Mouse (Mus musculus) cerebellum, adult 8-10 months (tissue): ENCODE results near the gene Fam206a.

Source experiments
- DNase-seq: peaks from one replicate; pipeline ENCODE4 v3.0.0; 2022

Gene Fam206a

GRCm38 (mm10) chr4:56801907-56802668 lies at the start of gene Fam206a, which contains the start of gene Elp1:
Gene Fam206a (plus strand): TSS chr4:56802345.
Gene Elp1 (minus strand): TSS chr4:56802331.
- peak; percentile 98 for DNase-seq

GRCm38 (mm10) chr4:56756021-56756420 lies 46.1 kb upstream of the Fam206a start:
- no peak for DNase-seq

- DNase-seq = no peak
Measured at GRCm38 (mm10) chr4:56756966-56757600, 45.1 kb upstream of the Fam206a start.

- no peak for DNase-seq
Measured at GRCm38 (mm10) chr4:56757693-56758092, 44.5 kb upstream of the Fam206a start.

GRCm38 (mm10) chr4:56767861-56768284 lies 34.3 kb upstream of the Fam206a start:
- DNase-seq = no peak

- DNase-seq = no peak
Measured at GRCm38 (mm10) chr4:56768913-56769312, 33.2 kb upstream of the Fam206a start.

- DNase-seq = no peak
Measured at GRCm38 (mm10) chr4:56771065-56771464, 31.1 kb upstream of the Fam206a start.

- no peak for DNase-seq
Measured at GRCm38 (mm10) chr4:56791373-56791772, 10.8 kb upstream of the Fam206a start.

- DNase-seq = no peak
Measured at GRCm38 (mm10) chr4:56802669-56803150, 565 bp downstream of the Fam206a start.

GRCm38 (mm10) chr4:56809050-56809449 lies 6.9 kb downstream of the Fam206a start:
- DNase-seq = no peak

- DNase-seq = no peak
Measured at GRCm38 (mm10) chr4:56811642-56812041, 9.5 kb downstream of the Fam206a start.

- DNase-seq = no peak
Measured at GRCm38 (mm10) chr4:56812096-56812495, 10.0 kb downstream of the Fam206a start.

- DNase-seq = no peak
Measured at GRCm38 (mm10) chr4:56815131-56815530, 13.0 kb downstream of the Fam206a start.

GRCm38 (mm10) chr4:56820017-56820550 lies 17.9 kb downstream of the Fam206a start:
- DNase-seq = peak; percentile 25

- DNase-seq = no peak
Measured at GRCm38 (mm10) chr4:56824231-56824630, 22.1 kb downstream of the Fam206a start.

- no peak for DNase-seq
Measured at GRCm38 (mm10) chr4:56828932-56829331, 26.8 kb downstream of the Fam206a start.

GRCm38 (mm10) chr4:56829511-56829921 lies 27.4 kb downstream of the Fam206a start:
- no peak for DNase-seq

- DNase-seq = no peak
Measured at GRCm38 (mm10) chr4:56831013-56831609, 29.0 kb downstream of the Fam206a start.

GRCm38 (mm10) chr4:56831998-56832397 lies 29.9 kb downstream of the Fam206a start:
- no peak for DNase-seq

GRCm38 (mm10) chr4:56837661-56838060 lies 35.5 kb downstream of the Fam206a start:
- no peak for DNase-seq

- no peak for DNase-seq
Measured at GRCm38 (mm10) chr4:56840297-56840696, 38.2 kb downstream of the Fam206a start.

GRCm38 (mm10) chr4:56842501-56842900 lies 40.4 kb downstream of the Fam206a start:
- DNase-seq = no peak

GRCm38 (mm10) chr4:56843963-56844362 lies 41.8 kb downstream of the Fam206a start:
- DNase-seq = no peak
